Mouse (Mus musculus) spleen, adult 2 months (tissue): ENCODE measurements around the gene Cryab.

Source experiments
- CTCF ChIP-seq: fragments of 200-500 bp; IDR thresholded peaks from 2 replicates; pipeline ENCODE4 v1.5.1; 2011; ENCODE audit warnings: mild to moderate bottlenecking, inconsistent platforms; ENCODE audit not compliant: insufficient read depth, insufficient read length, insufficient replicate concordance; ENCODE audit errors: extremely low read depth
- POLR2A ChIP-seq: fragments of 200-500 bp; IDR thresholded peaks from 2 replicates; pipeline ENCODE4 v1.6.1; 2011; ENCODE audit warnings: low read depth, low read length, inconsistent platforms

DNA sequence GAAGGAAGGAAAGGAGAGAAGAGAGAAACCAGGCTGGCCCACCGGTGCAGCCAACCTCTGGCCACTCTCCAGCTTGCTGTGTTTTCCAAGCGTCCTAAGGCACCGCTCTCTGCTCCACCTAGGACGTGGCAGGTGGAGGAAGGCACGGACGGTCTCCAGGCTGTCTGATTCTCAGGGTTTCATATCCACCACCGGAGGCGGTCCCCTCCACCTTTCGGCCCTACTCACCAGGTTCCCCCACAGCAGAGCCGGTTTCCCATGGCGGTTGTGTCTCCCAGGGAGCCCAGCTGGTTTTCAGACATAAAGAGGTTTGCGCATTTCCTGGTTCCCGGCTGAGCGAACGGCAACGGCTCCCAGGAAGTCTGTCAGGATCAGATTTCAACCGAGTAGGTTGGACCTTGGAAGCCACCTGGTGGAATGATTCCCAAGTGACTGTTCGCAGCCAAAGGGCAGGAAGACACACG, 4.9 kb upstream of the Cryab start, which contains the start of gene 2310030G06Rik:
- no peak for TF ChIP-seq CTCF
- no peak for TF ChIP-seq POLR2A
